In the genomic region with DNA sequence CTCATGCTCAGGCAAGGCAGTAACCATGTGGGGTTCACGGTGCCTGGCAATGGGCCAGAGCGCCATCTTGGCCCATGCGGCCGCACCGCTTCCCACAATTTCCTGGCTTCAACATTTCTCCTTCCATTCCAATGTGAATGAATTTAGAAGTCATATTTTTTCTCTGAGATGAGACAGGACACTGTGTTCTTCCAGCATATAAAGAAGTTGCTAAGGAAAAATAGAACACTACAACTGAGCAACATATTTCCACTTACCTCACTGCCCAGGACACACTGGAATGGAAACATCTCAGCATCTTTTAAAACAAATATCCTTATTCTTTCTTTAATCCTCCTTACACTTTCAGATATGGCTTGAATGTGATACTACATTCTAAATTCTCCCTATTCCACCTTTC, we compare ENCODE assay signal across 20 mouse cellular contexts.
A peak's percentile ranks its signal among the peaks of the same experiment; 100 is the strongest.
DNase-seq lines count a peak whose midpoint lies in the region; TF ChIP-seq lines count a peak whose summit lies in the region.
"Had no signal": no experiment of that assay in that cellular context is flagged by ENCODE, and none has a peak within 500 bp of the region (broad histone marks: within the 10 kb centered on the region; RNA-seq: fewer than 3 reads in every experiment).

No protein-coding gene starts in this region.

- DNase-seq in cerebellum, postnatal 10 days = peak; percentile 17 to 19
- DNase-seq in cerebellum, adult 18-20 months = no peak
- peak; percentile 10 to 26 for DNase-seq in left cerebral cortex, postnatal 10 days (ENCODE audit: extremely low spot score in 1 of 2, low spot score in 2 of 2)
- no peak for DNase-seq in left cerebral cortex, adult 2 months (ENCODE audit: extremely low spot score in 1 of 2, low spot score in 2 of 2)
- DNase-seq in testis, postnatal 10 days (ENCODE audit: low spot score) = peak; percentile 38
- DNase-seq in testis, postnatal 14 days (ENCODE audit: low spot score) = no peak
- DNase-seq: adrenal gland, postnatal 10 days; adrenal gland, postnatal 36 days; cerebellum, adult 11 months; cerebellum, adult 8-10 months; gastrocnemius, postnatal 25 days; heart, adult 18-20 months; heart, postnatal 10 days; heart, postnatal 36 days had no signal

- intact Hi-C loops in left cerebral cortex, postnatal 10 days (cut with DNase I) = no loop called here
- intact Hi-C loops in left cerebral cortex, adult 2 months (cut with DNase I) = loop anchor here (5.0 kb wide), 1 partner anchor 75 kb away; no protein-coding TSS in a partner anchor

- no peak overlapping the region for H3K4me3 ChIP-seq in left cerebral cortex, adult 2 months
- H3K4me3 ChIP-seq: forebrain, embryonic 10.5 days; forebrain, embryonic 13.5 days; heart, embryonic 12.5 days; heart, embryonic 15.5 days; hindbrain, embryonic 10.5 days; hindbrain, embryonic 13.5 days had no signal

- no peak overlapping the region for H3K27ac ChIP-seq in left cerebral cortex, adult 2 months
- H3K27ac ChIP-seq: forebrain, embryonic 10.5 days; forebrain, embryonic 13.5 days; heart, embryonic 15.5 days; hindbrain, embryonic 10.5 days; hindbrain, embryonic 13.5 days had no signal

- TF ChIP-seq CTCF in left cerebral cortex, adult 2 months (IDR thresholded peaks at IDR 0.05) = no peak

Comparison
In these comparisons a context has a peak if more than half of its experiments do, and no peak if none do; other contexts are left out.
1. DNase-seq: peak in cerebellum, postnatal 10 days (2 of 2), left cerebral cortex, postnatal 10 days (2 of 2) and testis, postnatal 10 days (single experiment); none in cerebellum, adult 18-20 months (0 of 2), left cerebral cortex, adult 2 months (0 of 2) and testis, postnatal 14 days (single experiment).